Mouse (Mus musculus) gastrocnemius, postnatal 4 days (tissue): ENCODE results near the gene Pawr. TPM values are rescaled to one million over a fixed set of nuclear protein-coding genes. Genes with fewer than 3 reads are reported as not detected.

Experiments
- microRNA-seq: library from miRNA; unstranded; fragments of <30 nt; microRNA quantifications from one replicate; pipeline ENCODE4 v1.2.0, GENCODE M21; 2021
- total RNA-seq, 2 experiments: library from RNA; stranded (reverse); gene quantifications; 2 replicates each; pipeline ENCODE4 v1.2.3; 2021

Pawr gene
- total RNA-seq, 2 experiments from 2014 or later = 2.0 TPM

Small RNA genes lying within 50 kb of the gene (microRNA-seq; reads per million reads assigned to microRNA genes)
- not detected for gene Gm25591

Other genes starting within 250 kb of the Pawr start
- gene Ppp1r12a, start 169.9 kb upstream of the Pawr start, total RNA-seq = 10 to 100 TPM; 75.1 to 82.8 TPM